Mouse (Mus musculus): ENCODE results near the gene Fcho1.
A peak's percentile ranks its signal among the peaks of the same experiment; 100 is the strongest.

Fcho1 gene

DNA sequence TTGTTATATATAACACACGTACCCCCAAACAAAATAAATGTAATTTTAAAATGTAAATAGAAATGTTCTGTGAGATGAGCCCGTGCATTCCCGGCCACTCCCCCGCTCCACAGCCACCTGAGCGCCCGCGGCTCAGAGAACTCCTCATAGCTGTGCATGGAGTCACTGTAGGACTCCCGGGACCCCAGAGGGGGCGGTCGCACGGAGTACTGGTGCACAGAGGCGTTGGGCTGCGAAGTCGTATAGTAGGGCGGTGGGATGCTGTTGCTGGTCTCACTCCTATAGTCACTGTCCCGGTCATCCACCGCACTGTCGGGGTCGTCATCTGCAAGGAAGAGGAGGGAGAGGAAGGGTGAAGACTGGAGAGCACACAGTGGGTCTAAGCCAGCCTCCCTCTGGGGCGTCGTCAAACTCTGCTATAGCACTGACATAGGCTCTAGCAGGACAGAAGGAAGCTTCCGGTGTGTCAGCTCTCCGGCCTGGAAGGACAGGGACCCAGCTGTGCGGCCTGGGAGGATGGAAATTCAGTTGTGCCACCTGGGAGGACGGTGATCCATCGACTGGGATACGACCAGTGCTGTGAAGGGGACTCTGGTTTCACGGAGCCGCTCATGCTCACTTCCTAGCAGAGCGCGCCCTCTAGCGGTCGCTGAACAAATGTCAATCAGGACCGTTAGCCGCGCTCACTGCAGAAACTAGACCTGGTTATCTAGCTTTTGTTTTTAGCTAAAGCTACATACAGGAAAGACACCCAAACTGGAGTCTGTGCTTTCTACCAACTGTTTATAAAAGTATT, 65.0 kb downstream of the Fcho1 start:
- DNase-seq (ENCODE audit: extremely low spot score) = peak; percentile 81

DNA sequence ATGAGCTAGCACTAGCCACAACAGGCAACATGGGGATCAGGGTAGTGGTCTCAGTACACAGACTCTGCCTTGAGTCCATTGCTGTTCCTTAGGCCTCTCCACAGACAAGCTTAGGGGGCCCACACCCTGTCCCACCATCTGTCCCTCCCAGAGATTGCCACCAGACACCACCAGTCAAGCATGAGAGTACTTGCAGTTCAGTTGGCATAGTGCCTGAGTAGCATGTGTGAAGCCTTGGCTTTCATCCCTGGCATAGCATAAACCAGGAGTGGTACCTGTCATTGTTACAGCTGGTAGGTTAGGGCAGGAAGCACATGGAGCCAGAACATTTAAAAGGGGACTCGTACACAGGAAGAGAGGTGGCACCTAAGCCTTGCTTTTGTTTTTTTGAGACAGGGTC, 65.8 kb downstream of the Fcho1 start:
- no peak for DNase-seq (ENCODE audit: extremely low spot score)

DNA sequence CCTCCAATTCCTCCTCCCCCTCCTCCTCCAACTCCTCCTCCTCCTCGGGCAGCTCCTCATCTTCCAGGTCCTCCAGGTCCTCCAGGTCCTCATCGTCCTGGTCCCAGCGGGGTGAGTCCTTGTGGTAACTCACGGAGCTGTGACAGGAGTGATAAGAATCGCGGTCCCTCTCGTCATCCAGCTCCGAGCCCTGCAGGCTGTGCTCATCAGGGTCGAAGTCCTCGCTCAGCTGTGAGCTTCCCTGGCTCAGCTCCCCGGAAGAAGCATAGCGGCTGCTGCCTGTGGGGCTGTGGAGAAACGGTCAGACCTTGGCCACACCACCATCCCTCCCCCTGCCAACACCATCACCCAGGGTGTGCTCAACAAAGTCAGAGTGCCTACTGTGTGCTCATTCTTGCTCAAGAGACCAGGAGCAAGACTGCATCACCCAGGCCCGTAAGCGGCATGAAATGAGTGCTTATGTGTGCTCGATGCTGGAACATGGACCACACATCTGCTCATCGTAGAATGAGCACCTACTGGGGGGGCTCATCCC, 66.9 kb downstream of the Fcho1 start:
- DNase-seq (ENCODE audit: extremely low spot score) = no peak

Data from embryo, embryonic 9.5 days (tissue).